Mouse (Mus musculus) bone marrow, adult 2 months (tissue): ENCODE measurements around the gene Scap. TPM values are rescaled to one million over a fixed set of nuclear protein-coding genes. Genes with fewer than 3 reads are reported as not detected.

Experiments
- H3K27ac ChIP-seq: fragments of 200-500 bp; 2 replicates; pipeline ENCODE4 v1.5.1; 2012; ENCODE audit warnings: low read depth, mild to moderate bottlenecking, control low read depth, inconsistent platforms, low read length; ENCODE audit not compliant: control insufficient read depth, poor library complexity, insufficient read depth
- H3K4me1 ChIP-seq: fragments of 200-500 bp; 2 replicates; pipeline ENCODE4 v1.6.1; 2011; ENCODE audit warnings: low read length; ENCODE audit not compliant: control insufficient read depth, insufficient read depth
- H3K4me3 ChIP-seq: fragments of 200-500 bp; replicated peaks from 2 replicates; pipeline ENCODE3; 2011; ENCODE audit warnings: mild to moderate bottlenecking, low read depth, low read length, control low read depth; ENCODE audit not compliant: control insufficient read depth
- CTCF ChIP-seq: fragments of 200-500 bp; IDR thresholded peaks from 2 replicates; pipeline ENCODE4 v1.5.1; 2011; ENCODE audit warnings: low read length, control low read depth; ENCODE audit not compliant: control insufficient read depth, insufficient read depth
- POLR2A ChIP-seq: fragments of 200-500 bp; IDR thresholded peaks from 2 replicates; pipeline ENCODE4 v1.6.1; 2011; ENCODE audit warnings: low read depth, mild to moderate bottlenecking, control low read depth, low read length, borderline replicate concordance; ENCODE audit not compliant: control insufficient read depth
- WGBS: fragments of 180-500 bp; shearing (Covaris S2); methylation state at CpG from one replicate; pipeline ENCODE4 v1.1.7; 2018; 5-methylcytosine and 5-hydroxymethylcytosine counted together
- polyA plus RNA-seq: library from polyadenylated mRNA; stranded (reverse); fragments of >200 nt; gene quantifications from 2 replicates; pipeline ENCODE4 v1.2.4, GENCODE M21; 2011; ENCODE audit warnings: low replicate concordance; ENCODE audit not compliant: missing spikeins, insufficient read depth, insufficient read length

Scap gene
- polyA plus RNA-seq, 1 experiment, result 10.7 TPM

- no peaks in the 10 kb centered on the region; the same call in 1 of the 2 replicates for H3K4me1 ChIP-seq
- WGBS, result 47% methylated on average over 8 of the region's 8 CpGs
- no peak overlapping the region for H3K4me3 ChIP-seq
- TF ChIP-seq CTCF, result no peak
- TF ChIP-seq POLR2A, result no peak
- no peak overlapping the region for H3K27ac ChIP-seq
Observed at GRCm38 (mm10) chr9:110342008-110342407, 8.9 kb downstream of the Scap start.

- Histone ChIP-seq H3K4me1 (no peaks in the 10 kb centered on the region; the same call in 1 of the 2 replicates), H3K4me3 (no peak overlapping the region), H3K27ac (no peak overlapping the region)
- 77% methylated on average over 6 of the region's 6 CpGs for WGBS
- TF ChIP-seq CTCF, result no peak
- TF ChIP-seq POLR2A, result no peak
Observed at GRCm38 (mm10) chr9:110343805-110344204, 10.7 kb downstream of the Scap start.

GRCm38 (mm10) chr9:110345057-110345739 is 12.1 kb downstream of the Scap start:
- H3K4me3 ChIP-seq, result no peak overlapping the region
- no peaks in the 10 kb centered on the region; the same call in 1 of the 2 replicates for H3K4me1 ChIP-seq
- no peak for TF ChIP-seq CTCF
- TF ChIP-seq POLR2A, result no peak
- no peak overlapping the region for H3K27ac ChIP-seq
- WGBS, result 54% methylated on average over 7 of the region's 7 CpGs

GRCm38 (mm10) chr9:110348899-110349298 is 15.8 kb downstream of the Scap start:
- Histone ChIP-seq H3K4me1 (peaks cover 3% of the 10 kb centered on the region), H3K4me3 (no peak overlapping the region), H3K27ac (no peak overlapping the region)
- 72% methylated on average over 4 of the region's 4 CpGs for WGBS
- TF ChIP-seq CTCF (no peak), POLR2A (no peak)

- TF ChIP-seq CTCF (no peak), POLR2A (no peak)
- Histone ChIP-seq H3K4me3 (no peak overlapping the region), H3K27ac (no peak overlapping the region), H3K4me1 (peaks cover 3% of the 10 kb centered on the region)
- WGBS, result 78% methylated on average over 5 of the region's 5 CpGs
Observed at GRCm38 (mm10) chr9:110350188-110350587, 17.1 kb downstream of the Scap start.

GRCm38 (mm10) chr9:110350612-110351011 is 17.5 kb downstream of the Scap start:
- peaks cover 3% of the 10 kb centered on the region for H3K4me1 ChIP-seq
- no peak overlapping the region for H3K4me3 ChIP-seq
- 71% methylated on average over 5 of the region's 5 CpGs for WGBS
- no peak overlapping the region for H3K27ac ChIP-seq
- no peak for TF ChIP-seq POLR2A
- no peak for TF ChIP-seq CTCF

GRCm38 (mm10) chr9:110351350-110351749 is 18.3 kb downstream of the Scap start:
- no peak overlapping the region for H3K27ac ChIP-seq

GRCm38 (mm10) chr9:110351932-110352632 is 19.0 kb downstream of the Scap start:
- no peak overlapping the region for H3K4me3 ChIP-seq
- WGBS, result 23% methylated on average over 8 of the region's 8 CpGs
- TF ChIP-seq CTCF (no peak), POLR2A (no peak)
- peaks cover 3% of the 10 kb centered on the region for H3K4me1 ChIP-seq
- peak overlapping the region; percentile 68 for H3K27ac ChIP-seq

More at GRCm38 (mm10) chr9:110351350-110351749, 18.3 kb downstream of the Scap start:
- TF ChIP-seq CTCF, result no peak
- no peak for TF ChIP-seq POLR2A
- H3K4me1 ChIP-seq, result peaks cover 3% of the 10 kb centered on the region
- no peak overlapping the region for H3K4me3 ChIP-seq
- WGBS, result 48% methylated on average over 2 of the region's 2 CpGs
